Mouse (Mus musculus) hindbrain, embryonic 11.5 days (tissue): Measurements from ENCODE around the gene Dip2b. TPM values are rescaled to one million over a fixed set of nuclear protein-coding genes. Genes with fewer than 3 reads are reported as not detected.

Experiments used
- ATAC-seq: fragments of 200-750 bp; cut with Nextera tagmentation; 2 replicates; pipeline ENCODE4 v1.8.0; 2017; ENCODE audit warnings: mild to moderate bottlenecking, moderate TSS enrichment, moderate library complexity; ENCODE audit not compliant: low FRiP score
- DNase-seq: peaks from one replicate; pipeline ENCODE4 v3.0.0-alpha.2; 2015; ENCODE audit warnings: low spot score
- H3K27ac ChIP-seq: fragments of 300-500 bp; sonication (generic); 2 replicates; pipeline ENCODE4 v1.5.1; 2014; ENCODE audit warnings: mild to moderate bottlenecking, low read depth, low read length
- H3K27me3 ChIP-seq: fragments of 300-500 bp; sonication (generic); 2 replicates; pipeline ENCODE4 v1.6.1; 2014; ENCODE audit warnings: mild to moderate bottlenecking, low read length, moderate library complexity, mixed read lengths; ENCODE audit not compliant: control insufficient read depth, insufficient read depth
- H3K36me3 ChIP-seq: fragments of 300-500 bp; sonication (generic); 2 replicates; pipeline ENCODE4 v1.6.1; 2014; ENCODE audit warnings: mild to moderate bottlenecking, low read length, moderate library complexity, mixed read lengths; ENCODE audit not compliant: control insufficient read depth, insufficient read depth
- H3K4me1 ChIP-seq: fragments of 300-500 bp; sonication (generic); replicated peaks from 2 replicates; pipeline ENCODE4 v1.6.1; 2014; ENCODE audit warnings: low read length, mixed read lengths; ENCODE audit not compliant: control insufficient read depth, insufficient read depth
- H3K4me2 ChIP-seq: fragments of 300-500 bp; sonication (generic); replicated peaks from 2 replicates; pipeline ENCODE4 v1.6.1; 2014; ENCODE audit warnings: mild to moderate bottlenecking, low read depth, low read length
- H3K4me3 ChIP-seq: fragments of 300-500 bp; sonication (generic); 2 replicates; pipeline ENCODE4 v1.5.1; 2014; ENCODE audit warnings: low read depth, low read length
- H3K9ac ChIP-seq: fragments of 300-500 bp; sonication (generic); 2 replicates; pipeline ENCODE4 v1.6.1; 2014; ENCODE audit warnings: low read depth, low read length
- H3K9me3 ChIP-seq: fragments of 300-500 bp; sonication (generic); 2 replicates; pipeline ENCODE4 v1.6.1; 2016; ENCODE audit warnings: low read length; ENCODE audit not compliant: control insufficient read depth
- WGBS: fragments of 180-500 bp; shearing (Covaris S2); extraction: QIAGEN DNeasy Blood & Tissue Kit; methylation state at CpG from one replicate; pipeline ENCODE4 v1.1.7; 2014; 5-methylcytosine and 5-hydroxymethylcytosine counted together
- polyA plus RNA-seq: library from polyadenylated mRNA; unstranded; fragments of >200 nt; fragmentation: Nextera tagmentation; extraction: Ambion mirVana; gene quantifications from 2 replicates; pipeline ENCODE4 v1.2.1, GENCODE M21; 2014

Gene Dip2b
- polyA plus RNA-seq, 1 experiment from 2014 or later = 29.6 TPM

- no peak for DNase-seq
- WGBS = 97% methylated on average over 6 of the region's 6 CpGs
- Histone ChIP-seq H3K4me3 (no peak overlapping the region), H3K4me2 (no peak overlapping the region), H3K36me3 (peaks cover 5% of the 10 kb centered on the region; the same call in 1 of the 2 replicates), H3K27me3 (no peaks in the 10 kb centered on the region), H3K4me1 (no peaks in the 10 kb centered on the region), H3K9me3 (no peaks in the 10 kb centered on the region), H3K27ac (no peak overlapping the region), H3K9ac (no peak overlapping the region)
- no peak for ATAC-seq
These were observed 141.2 kb downstream of the Dip2b start for GRCm38 (mm10) chr15:100179685-100180084.

GRCm38 (mm10) chr15:100180221-100180620 is 141.8 kb downstream of the Dip2b start:
- ATAC-seq (no peak), DNase-seq (no peak)
- H3K9ac ChIP-seq = no peak overlapping the region
- H3K36me3 ChIP-seq = peaks cover 5% of the 10 kb centered on the region; the same call in 1 of the 2 replicates
- 93% methylated on average over 4 of the region's 4 CpGs for WGBS
- H3K4me1 ChIP-seq = no peaks in the 10 kb centered on the region
- no peak overlapping the region for H3K4me3 ChIP-seq
- no peaks in the 10 kb centered on the region for H3K27me3 ChIP-seq
- no peaks in the 10 kb centered on the region for H3K9me3 ChIP-seq
- H3K27ac ChIP-seq = no peak overlapping the region
- no peak overlapping the region for H3K4me2 ChIP-seq

- Histone ChIP-seq H3K9me3 (no peaks in the 10 kb centered on the region), H3K9ac (no peak overlapping the region), H3K4me3 (no peak overlapping the region), H3K4me1 (no peaks in the 10 kb centered on the region), H3K27ac (no peak overlapping the region), H3K4me2 (no peak overlapping the region), H3K27me3 (no peaks in the 10 kb centered on the region), H3K36me3 (peaks cover 5% of the 10 kb centered on the region; the same call in 1 of the 2 replicates)
- 90% methylated on average over 10 of the region's 10 CpGs for WGBS
- ATAC-seq = no peak
- DNase-seq = no peak
These were observed 143.4 kb downstream of the Dip2b start for GRCm38 (mm10) chr15:100181841-100182240.

GRCm38 (mm10) chr15:100182526-100183280 is 144.2 kb downstream of the Dip2b start:
- peaks cover 8% of the 10 kb centered on the region; the same call in 1 of the 2 replicates for H3K36me3 ChIP-seq
- H3K27ac ChIP-seq = no peak overlapping the region
- 93% methylated on average over 28 of the region's 28 CpGs for WGBS

GRCm38 (mm10) chr15:100183510-100183909 is 145.0 kb downstream of the Dip2b start:
- no peak overlapping the region for H3K4me2 ChIP-seq
- no peak overlapping the region for H3K9ac ChIP-seq

More at GRCm38 (mm10) chr15:100182526-100183280, 144.2 kb downstream of the Dip2b start:
- DNase-seq (no peak), ATAC-seq (no peak)
- Histone ChIP-seq H3K4me3 (no peak overlapping the region), H3K4me1 (no peaks in the 10 kb centered on the region), H3K4me2 (no peak overlapping the region), H3K9ac (no peak overlapping the region), H3K27me3 (no peaks in the 10 kb centered on the region), H3K9me3 (no peaks in the 10 kb centered on the region)

GRCm38 (mm10) chr15:100184821-100185496 is 146.5 kb downstream of the Dip2b start:
- 86% methylated on average over 5 of the region's 5 CpGs for WGBS
- H3K4me2 ChIP-seq = no peak overlapping the region
- H3K9ac ChIP-seq = no peak overlapping the region
- H3K36me3 ChIP-seq = peaks cover 8% of the 10 kb centered on the region; the same call in 1 of the 2 replicates
- no peaks in the 10 kb centered on the region for H3K27me3 ChIP-seq
- peak; percentile 15 for DNase-seq
- no peaks in the 10 kb centered on the region for H3K4me1 ChIP-seq
- H3K27ac ChIP-seq = no peak overlapping the region
- H3K4me3 ChIP-seq = no peak overlapping the region
- H3K9me3 ChIP-seq = no peaks in the 10 kb centered on the region
- ATAC-seq = no peak

More at GRCm38 (mm10) chr15:100183510-100183909, 145.0 kb downstream of the Dip2b start:
- 91% methylated on average over 10 of the region's 10 CpGs for WGBS
- ATAC-seq = no peak
- DNase-seq = no peak
- Histone ChIP-seq H3K9me3 (no peaks in the 10 kb centered on the region), H3K27ac (no peak overlapping the region), H3K4me1 (no peaks in the 10 kb centered on the region), H3K36me3 (peaks cover 8% of the 10 kb centered on the region; the same call in 1 of the 2 replicates), H3K4me3 (no peak overlapping the region), H3K27me3 (no peaks in the 10 kb centered on the region)

- 91% methylated on average over 9 of the region's 9 CpGs for WGBS
- Histone ChIP-seq H3K4me2 (no peak overlapping the region), H3K4me3 (no peak overlapping the region), H3K27ac (no peak overlapping the region), H3K9me3 (no peaks in the 10 kb centered on the region), H3K4me1 (no peaks in the 10 kb centered on the region), H3K27me3 (no peaks in the 10 kb centered on the region), H3K9ac (no peak overlapping the region), H3K36me3 (peaks cover 8% of the 10 kb centered on the region; the same call in 1 of the 2 replicates)
- ATAC-seq (no peak), DNase-seq (no peak)
These were observed 147.8 kb downstream of the Dip2b start for GRCm38 (mm10) chr15:100186234-100186633.

- H3K9me3 ChIP-seq = no peaks in the 10 kb centered on the region
- H3K27ac ChIP-seq = no peak overlapping the region
- no peak overlapping the region for H3K4me2 ChIP-seq
- no peak overlapping the region for H3K4me3 ChIP-seq
- ATAC-seq (no peak), DNase-seq (no peak)
- WGBS = 94% methylated on average over 8 of the region's 8 CpGs
- no peaks in the 10 kb centered on the region for H3K27me3 ChIP-seq
- no peak overlapping the region for H3K9ac ChIP-seq
- peaks cover 14% of the 10 kb centered on the region; the same call in 1 of the 2 replicates for H3K36me3 ChIP-seq
- H3K4me1 ChIP-seq = no peaks in the 10 kb centered on the region
These were observed 148.6 kb downstream of the Dip2b start for GRCm38 (mm10) chr15:100186882-100187672.
